Mouse (Mus musculus) liver, adult 2 months (tissue): ENCODE data around the gene Rgma.

Source experiments
- CTCF ChIP-seq: fragments of 200-500 bp; IDR thresholded peaks from 2 replicates; pipeline ENCODE4 v1.5.1; 2011; ENCODE audit warnings: low read depth, low read length, control low read depth
- POLR2A ChIP-seq: fragments of 200-500 bp; IDR thresholded peaks from 2 replicates; pipeline ENCODE4 v1.6.1; 2011; ENCODE audit warnings: low read length, control low read depth; ENCODE audit not compliant: insufficient read depth; ENCODE audit errors: extremely low read depth

- TF ChIP-seq POLR2A, result no peak
- TF ChIP-seq CTCF, result no peak
Observed at GRCm38 (mm10) chr7:73333398-73333988, 41.8 kb upstream of the Rgma start.
